Mouse (Mus musculus) lung, postnatal 36 days (tissue): ENCODE data around the gene Tpsg1.

Experiments
- DNase-seq: peaks from one replicate; pipeline ENCODE4 v3.0.0; 2022; ENCODE audit warnings: mixed read lengths

Tpsg1 gene

DNA sequence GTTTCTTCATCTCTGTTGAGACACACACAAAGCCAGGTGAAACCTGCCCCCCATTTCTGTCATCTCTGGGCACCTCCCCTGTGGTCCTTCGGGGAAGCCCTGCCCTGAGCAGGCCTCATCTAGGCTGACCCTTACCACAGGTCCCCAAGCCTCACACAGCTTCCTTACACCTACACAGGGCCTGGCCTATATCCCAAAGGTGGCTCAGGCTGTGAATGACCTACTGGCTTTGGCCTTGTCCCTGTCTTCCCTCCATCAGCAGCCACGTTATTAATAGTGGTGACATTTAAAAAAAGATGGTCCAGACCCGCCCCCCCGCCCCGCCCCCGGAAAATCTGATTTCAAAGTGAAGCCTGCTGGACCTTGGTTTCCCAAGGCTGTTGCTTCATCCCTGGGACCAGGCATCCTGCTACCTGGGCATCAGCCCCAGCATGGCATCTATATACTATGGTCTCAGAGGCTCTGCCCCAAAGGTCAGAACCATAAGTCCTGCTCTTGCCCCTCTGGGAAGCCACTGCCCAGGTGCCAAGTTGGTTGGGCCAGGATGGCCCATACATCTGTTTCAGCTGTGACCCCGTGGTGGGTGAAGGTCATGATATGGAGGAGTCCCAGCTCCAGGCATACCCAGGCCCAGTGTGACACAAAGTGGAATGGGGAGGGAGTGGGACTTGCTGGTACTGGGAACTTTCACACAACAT lies 39.4 kb downstream of the Tpsg1 start:
- DNase-seq, result no peak

DNA sequence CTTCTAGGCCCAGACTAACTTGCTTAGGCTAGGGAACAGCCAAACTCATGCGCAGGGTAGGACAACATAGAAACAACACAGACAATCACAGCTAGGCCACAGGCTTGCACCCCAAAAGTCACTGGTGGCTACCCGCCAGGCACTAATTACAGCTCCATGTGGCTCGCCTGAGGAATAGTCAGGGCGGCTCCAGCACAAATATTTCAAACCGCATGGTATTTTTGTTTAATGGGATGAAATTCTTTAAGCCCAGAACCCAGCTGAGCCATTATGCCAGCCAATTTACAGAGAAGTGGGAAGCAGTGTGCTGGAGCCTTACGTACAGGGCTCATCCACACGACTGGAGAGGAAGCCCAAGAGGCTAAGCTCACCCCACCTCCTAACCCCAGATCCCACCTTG lies 40.5 kb downstream of the Tpsg1 start:
- no peak for DNase-seq

- no peak for DNase-seq
Observed at GRCm38 (mm10) chr17:25410180-25410579, 41.1 kb downstream of the Tpsg1 start.

- no peak for DNase-seq
Observed at GRCm38 (mm10) chr17:25410786-25411185, 41.7 kb downstream of the Tpsg1 start.

DNA sequence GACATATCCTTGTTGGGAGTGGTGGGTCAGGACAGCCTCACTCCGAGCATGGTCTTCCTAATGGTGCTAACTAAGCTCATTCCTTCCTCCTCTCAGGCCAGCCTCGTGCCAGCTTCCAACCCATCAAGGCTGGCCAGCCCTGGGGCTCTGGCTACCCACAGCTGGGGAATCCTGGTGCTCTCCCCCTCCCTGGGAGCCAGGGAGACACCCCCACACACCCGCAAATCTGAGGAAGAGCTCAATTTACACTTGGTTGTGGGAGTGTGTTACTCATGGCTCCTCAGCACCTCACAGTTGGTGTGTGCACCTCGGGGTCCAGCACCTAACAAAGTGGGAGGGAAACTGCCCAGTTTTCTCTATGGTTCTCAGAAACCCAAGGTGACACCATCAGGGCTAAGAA lies 42.2 kb downstream of the Tpsg1 start:
- DNase-seq, result no peak

DNA sequence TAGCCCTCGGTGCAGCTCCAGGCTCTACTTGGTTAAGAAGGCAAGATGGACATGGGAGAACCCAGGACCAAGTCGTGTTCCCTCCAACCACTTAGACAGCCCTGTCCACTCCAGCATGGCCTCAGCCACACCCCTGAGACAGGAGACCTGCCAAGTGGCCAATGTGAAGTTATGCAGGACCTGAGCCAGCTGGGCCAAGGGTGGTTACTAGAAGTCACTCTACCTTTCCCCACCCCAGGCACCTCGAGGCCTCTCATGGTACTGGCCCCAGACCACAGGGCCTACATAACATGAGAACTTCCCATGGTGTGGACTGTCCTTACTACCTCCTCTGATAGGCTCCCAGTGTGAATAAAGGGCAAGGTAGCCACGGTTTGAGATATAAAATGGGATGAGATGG lies 45.1 kb downstream of the Tpsg1 start:
- DNase-seq, result peak; percentile 38

GRCm38 (mm10) chr17:25414917-25415316 lies 45.8 kb downstream of the Tpsg1 start:
- DNase-seq, result no peak

DNA sequence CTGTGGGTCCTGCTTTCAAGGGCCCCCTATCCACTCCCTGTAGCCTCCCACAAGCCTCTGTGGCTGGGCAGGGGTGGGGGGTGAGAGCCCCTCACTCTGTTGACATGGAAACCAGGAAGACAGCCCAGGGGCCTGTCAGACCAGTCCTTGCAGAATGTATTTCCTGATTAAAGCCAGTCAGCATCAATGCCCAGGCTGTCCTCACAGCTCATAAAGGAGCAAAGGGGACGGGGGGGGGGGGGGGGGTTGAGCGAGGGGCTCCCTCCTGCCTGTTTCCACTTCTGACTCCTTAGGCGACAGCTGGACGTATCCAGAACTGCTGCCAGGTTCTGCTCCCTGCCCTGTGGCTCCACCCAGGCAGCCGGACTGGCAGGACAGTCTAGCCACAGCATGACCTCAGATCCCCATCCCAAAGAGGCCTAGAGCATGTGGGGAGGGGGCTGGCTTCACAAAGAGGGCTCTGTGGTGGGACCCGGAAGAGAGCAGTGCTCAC lies 46.4 kb downstream of the Tpsg1 start:
- DNase-seq, result no peak

DNA sequence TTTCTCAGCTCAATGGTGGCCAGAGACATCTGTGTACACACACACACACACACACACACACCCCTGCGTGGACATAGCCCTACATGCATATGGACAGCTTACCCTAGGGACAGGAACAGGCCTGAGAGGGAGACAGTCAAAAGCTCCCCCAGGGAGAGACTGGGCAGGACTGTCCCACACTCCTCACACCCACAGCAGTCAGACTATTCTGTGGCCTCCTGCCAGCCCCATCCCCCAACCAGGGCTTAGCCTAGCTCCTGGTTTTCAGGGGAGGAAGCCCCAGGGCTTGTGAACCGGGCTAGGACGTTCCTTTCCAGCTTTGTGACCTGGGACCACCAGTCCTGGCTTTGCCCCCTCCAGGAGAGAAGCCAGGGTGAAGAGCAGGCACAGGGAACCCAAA lies 47.1 kb downstream of the Tpsg1 start:
- no peak for DNase-seq

GRCm38 (mm10) chr17:25417990-25418389 lies 48.9 kb downstream of the Tpsg1 start:
- no peak for DNase-seq

DNA sequence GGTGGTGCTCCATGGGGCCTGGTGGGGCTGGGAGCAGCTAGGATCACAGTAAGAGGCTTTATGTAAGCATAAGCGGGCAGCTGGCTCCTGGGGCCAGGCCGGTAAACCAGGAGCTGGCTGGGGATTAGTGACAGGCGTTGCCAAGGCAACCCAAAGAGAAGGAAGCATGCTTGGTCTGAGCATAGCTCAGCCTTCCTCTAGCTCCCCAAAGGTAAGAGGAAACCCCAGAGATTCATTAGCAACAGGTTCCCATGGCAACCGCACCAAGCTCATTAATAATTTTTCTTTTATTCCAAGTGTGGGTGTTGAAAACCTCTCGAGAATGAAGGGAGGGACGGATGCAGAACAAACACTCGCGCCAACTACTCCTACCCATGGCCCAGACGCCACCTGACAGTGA lies 49.9 kb downstream of the Tpsg1 start:
- no peak for DNase-seq

GRCm38 (mm10) chr17:25420998-25421397 lies 51.9 kb downstream of the Tpsg1 start:
- no peak for DNase-seq
